Mouse (Mus musculus): ENCODE measurements around the gene Ptchd4.

DNA sequence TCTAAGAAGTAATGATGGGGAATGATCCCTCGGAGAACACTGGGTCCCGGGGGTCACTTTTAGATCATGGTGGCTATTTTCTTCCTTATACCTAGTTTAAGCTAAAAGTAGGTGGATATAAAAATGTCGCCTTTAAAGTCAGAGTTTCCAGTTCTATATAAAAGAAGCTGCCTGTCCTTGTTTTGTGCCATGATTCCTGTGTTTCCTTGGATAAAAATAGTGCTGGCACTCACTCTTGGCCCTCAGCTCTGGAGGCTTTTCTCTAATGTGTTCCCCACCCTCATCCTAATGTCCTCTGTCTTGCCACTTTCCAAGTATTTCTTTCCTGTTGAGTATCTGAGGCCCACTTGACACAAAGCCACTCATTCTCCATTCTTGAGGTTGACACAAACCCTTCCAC, 79.6 kb downstream of the Ptchd4 start:
- no peak for TF ChIP-seq CTCF (IDR thresholded peaks at IDR 0.05; ENCODE audit: insufficient read depth, low read depth, low read length)
- TF ChIP-seq POLR2A (IDR thresholded peaks at IDR 0.05; ENCODE audit: insufficient read depth, low read depth, low read length), result no peak
